Mouse (Mus musculus): ENCODE data around the gene Dmbx1. TPM values are rescaled to one million over a fixed set of nuclear protein-coding genes. Genes with fewer than 3 reads are reported as not detected.
A peak's percentile ranks its signal among the peaks of the same experiment; 100 is the strongest.

The Dmbx1 gene
- total and polyA plus RNA-seq, 3 experiments: not detected

DNA sequence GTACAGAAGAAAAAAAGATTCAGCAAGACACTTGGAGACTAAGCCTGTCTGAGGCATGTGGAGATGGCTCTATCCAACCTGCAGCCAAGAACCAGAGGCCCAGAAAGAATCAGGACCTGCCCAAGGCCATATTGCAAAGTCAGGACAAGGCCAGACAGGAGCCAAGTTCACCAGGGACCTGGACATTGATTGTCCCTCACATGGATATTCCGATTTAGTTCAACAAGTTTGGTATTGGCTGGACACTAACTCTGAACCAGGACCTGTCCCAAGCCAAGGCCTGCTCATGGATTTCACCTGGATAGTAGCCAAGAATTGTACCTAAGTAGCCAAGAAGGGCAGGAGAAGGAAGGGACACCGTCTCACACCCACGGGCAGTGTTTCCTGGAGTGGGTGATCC lies 32.9 kb downstream of the Dmbx1 start:
- no peaks in the 10 kb centered on the region for H3K79me2 ChIP-seq (replicated peaks; ENCODE audit: control insufficient read depth, insufficient read depth, low read length)
- no peak overlapping the region for H3K4me3 ChIP-seq
- H3K9ac ChIP-seq (ENCODE audit: low read depth, low read length): no peak overlapping the region
- 66% methylated on average over 3 of the region's 3 CpGs for WGBS
- TF ChIP-seq POLR2A (IDR thresholded peaks at IDR 0.05; ENCODE audit: insufficient read depth, low read depth, low read length): no peak
- TF ChIP-seq CTCF (IDR thresholded peaks at IDR 0.05): no peak
- TF ChIP-seq EP300 (IDR thresholded peaks at IDR 0.05; ENCODE audit: insufficient read depth, low read depth, low read length): no peak
- no peaks in the 10 kb centered on the region for H3K27me3 ChIP-seq (ENCODE audit: control insufficient read depth, insufficient read depth, low read length)
- intact Hi-C loops (cut with DNase I): no loop called here
- no peak overlapping the region for H3K27ac ChIP-seq
- peaks cover 3% of the 10 kb centered on the region; the same call in 1 of the 2 replicates for H3K4me1 ChIP-seq (ENCODE audit: control insufficient read depth, insufficient read depth, low read length)
- H3K36me3 ChIP-seq (ENCODE audit: control insufficient read depth, insufficient read depth, low read length): no peaks in the 10 kb centered on the region
- no peak for DNase-seq

DNA sequence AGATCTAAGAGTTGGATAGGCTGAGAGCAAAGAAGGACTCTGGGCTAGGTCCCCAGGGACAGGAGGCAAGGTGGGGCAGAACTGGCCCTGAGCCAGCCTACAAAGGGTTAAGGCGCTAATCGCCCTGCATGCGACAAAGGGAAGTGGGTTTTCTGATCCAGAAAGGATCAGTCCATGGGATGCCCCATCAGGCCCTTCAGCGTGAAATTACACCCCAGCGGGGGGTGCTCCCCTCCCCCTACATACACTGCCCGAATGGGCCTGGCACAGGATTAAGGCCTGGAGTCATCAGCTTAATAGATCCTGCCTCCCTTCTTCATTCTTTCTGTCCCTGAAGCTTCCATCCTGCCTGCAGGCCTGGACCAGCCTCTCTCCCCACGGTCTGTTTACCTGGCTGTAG lies 34.0 kb downstream of the Dmbx1 start:
- 34% methylated on average over 7 of the region's 7 CpGs for WGBS
- Histone ChIP-seq H3K9ac (ENCODE audit: low read depth, low read length) (no peak overlapping the region), H3K79me2 (replicated peaks; ENCODE audit: control insufficient read depth, insufficient read depth, low read length) (no peaks in the 10 kb centered on the region), H3K27ac (no peak overlapping the region), H3K4me3 (no peak overlapping the region), H3K4me1 (ENCODE audit: control insufficient read depth, insufficient read depth, low read length) (peaks cover 3% of the 10 kb centered on the region; the same call in 1 of the 2 replicates), H3K27me3 (ENCODE audit: control insufficient read depth, insufficient read depth, low read length) (no peaks in the 10 kb centered on the region; the same call in 1 of the 2 replicates), H3K36me3 (ENCODE audit: control insufficient read depth, insufficient read depth, low read length) (no peaks in the 10 kb centered on the region)
- TF ChIP-seq EP300 (IDR thresholded peaks at IDR 0.05; ENCODE audit: insufficient read depth, low read depth, low read length) (no peak), CTCF (IDR thresholded peaks at IDR 0.05) (no peak), POLR2A (IDR thresholded peaks at IDR 0.05; ENCODE audit: insufficient read depth, low read depth, low read length) (no peak)
- no peak for DNase-seq
- intact Hi-C loops (cut with DNase I): no loop called here

DNA sequence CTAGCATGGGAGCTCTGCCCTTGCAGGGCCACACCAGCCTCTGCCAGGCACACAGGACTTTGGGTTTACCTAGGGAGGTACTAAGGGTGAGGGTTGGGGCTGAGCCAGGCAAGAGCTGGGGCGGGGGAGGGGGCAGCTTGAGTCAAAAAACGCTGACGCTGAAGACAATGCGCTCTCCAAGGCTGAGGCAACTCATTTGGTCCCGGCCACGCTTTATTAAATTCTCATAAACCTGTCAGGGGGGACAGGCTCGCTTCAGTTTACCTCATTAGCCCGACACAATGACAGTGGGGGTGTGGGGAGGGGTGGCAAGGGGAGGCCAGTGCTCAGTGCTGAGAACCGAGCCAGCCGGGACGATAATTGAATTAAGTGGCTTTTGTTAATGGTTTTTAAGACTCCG lies 35.4 kb downstream of the Dmbx1 start:
- Histone ChIP-seq H3K4me3 (no peak overlapping the region), H3K79me2 (replicated peaks; ENCODE audit: control insufficient read depth, insufficient read depth, low read length) (no peaks in the 10 kb centered on the region), H3K36me3 (ENCODE audit: control insufficient read depth, insufficient read depth, low read length) (no peaks in the 10 kb centered on the region), H3K27me3 (ENCODE audit: control insufficient read depth, insufficient read depth, low read length) (no peaks in the 10 kb centered on the region; the same call in 1 of the 2 replicates), H3K9ac (ENCODE audit: low read depth, low read length) (no peak overlapping the region), H3K4me1 (ENCODE audit: control insufficient read depth, insufficient read depth, low read length) (peaks cover 3% of the 10 kb centered on the region; the same call in 1 of the 2 replicates), H3K27ac (no peak overlapping the region)
- intact Hi-C loops (cut with DNase I): loop anchor here (5.0 kb wide), 2 partner anchors 163 to 172 kb away; no protein-coding TSS in a partner anchor
- no peak for DNase-seq
- WGBS: 39% methylated on average over 12 of the region's 12 CpGs
- TF ChIP-seq POLR2A (IDR thresholded peaks at IDR 0.05; ENCODE audit: insufficient read depth, low read depth, low read length) (no peak), EP300 (IDR thresholded peaks at IDR 0.05; ENCODE audit: insufficient read depth, low read depth, low read length) (no peak), CTCF (IDR thresholded peaks at IDR 0.05) (no peak)

DNA sequence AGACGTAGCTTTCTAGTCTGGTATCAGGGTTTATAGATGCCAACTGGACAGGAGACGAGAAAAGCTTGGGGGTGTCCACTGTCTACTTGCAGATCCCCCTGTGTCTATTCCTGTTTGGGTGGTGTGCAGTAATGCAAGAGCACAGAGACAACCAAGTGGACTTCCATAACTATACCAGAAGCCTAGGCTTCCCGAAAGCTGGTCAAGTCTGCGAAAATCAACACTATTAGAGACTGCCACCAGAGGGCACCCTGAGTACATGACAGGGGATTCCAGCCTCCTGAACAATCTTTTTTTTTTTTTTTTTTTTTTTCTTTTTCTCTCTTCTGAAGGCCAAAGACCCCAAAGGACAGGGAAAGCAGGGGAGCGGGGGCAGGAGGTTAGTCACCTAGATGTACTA lies 36.9 kb downstream of the Dmbx1 start:
- TF ChIP-seq EP300 (IDR thresholded peaks at IDR 0.05; ENCODE audit: insufficient read depth, low read depth, low read length) (no peak), CTCF (IDR thresholded peaks at IDR 0.05) (peak; percentile 85)
- Histone ChIP-seq H3K79me2 (replicated peaks; ENCODE audit: control insufficient read depth, insufficient read depth, low read length) (no peaks in the 10 kb centered on the region), H3K4me1 (ENCODE audit: control insufficient read depth, insufficient read depth, low read length) (no peaks in the 10 kb centered on the region), H3K27ac (no peak overlapping the region), H3K36me3 (ENCODE audit: control insufficient read depth, insufficient read depth, low read length) (no peaks in the 10 kb centered on the region), H3K4me3 (no peak overlapping the region), H3K27me3 (ENCODE audit: control insufficient read depth, insufficient read depth, low read length) (peaks cover 8% of the 10 kb centered on the region), H3K9ac (ENCODE audit: low read depth, low read length) (no peak overlapping the region)
- peak; percentile 64 to 82 for DNase-seq
- intact Hi-C loops (cut with DNase I): loop anchor here (1.0 to 5.0 kb wide), 5 partner anchors 49 to 171 kb away; no protein-coding TSS in a partner anchor
- WGBS: 20% methylated on average over 5 of the region's 5 CpGs

DNA sequence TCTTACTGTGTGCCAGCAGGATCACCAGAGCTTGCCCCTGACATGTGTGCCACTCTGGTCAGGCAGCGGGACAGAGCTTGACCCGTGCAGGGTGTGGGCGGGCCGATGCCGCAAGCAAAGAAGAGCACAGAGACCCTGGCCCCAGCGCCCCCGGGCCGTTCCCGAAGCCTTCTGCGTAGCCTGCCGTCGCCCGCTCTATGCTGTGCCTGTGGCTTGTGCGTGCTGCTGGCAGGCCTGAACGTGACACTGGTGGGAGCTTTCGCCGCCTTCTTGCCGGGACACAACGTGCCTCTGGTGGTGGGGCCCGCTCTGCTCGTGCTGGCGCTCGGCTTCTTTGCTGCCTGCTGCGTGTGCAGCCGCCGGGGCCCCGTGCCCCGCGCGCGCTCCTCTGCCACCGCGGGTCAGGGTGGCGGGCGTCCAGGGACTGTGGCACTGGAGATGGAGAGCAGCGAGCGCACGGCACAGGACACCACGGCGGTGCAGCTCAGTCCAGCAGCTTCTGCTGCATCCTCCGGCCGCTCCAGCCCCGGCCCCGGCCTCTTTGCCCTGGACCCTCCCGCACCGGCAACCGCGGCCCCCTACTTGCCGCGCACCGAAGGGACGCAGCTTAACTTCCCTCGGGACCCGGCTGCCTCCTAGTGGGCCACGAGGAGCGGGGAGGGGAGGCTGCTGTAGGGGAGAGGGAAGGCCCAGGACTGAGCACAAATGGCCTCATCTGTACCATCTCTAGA lies 41.7 kb downstream of the Dmbx1 start:
- no peak overlapping the region for H3K27ac ChIP-seq
- 0 out of 2 replicates have a peak overlapping the region, but pooled peaks have one; percentile 4 for H3K9ac ChIP-seq (ENCODE audit: low read depth, low read length)
- no peak overlapping the region for H3K4me3 ChIP-seq
- H3K36me3 ChIP-seq (ENCODE audit: control insufficient read depth, insufficient read depth, low read length): no peaks in the 10 kb centered on the region
- H3K79me2 ChIP-seq (replicated peaks; ENCODE audit: control insufficient read depth, insufficient read depth, low read length): no peaks in the 10 kb centered on the region
- no peaks in the 10 kb centered on the region for H3K4me1 ChIP-seq (ENCODE audit: control insufficient read depth, insufficient read depth, low read length)
- 2% methylated on average over 55 of the region's 56 CpGs for WGBS
- DNase-seq: no peak
- intact Hi-C loops (cut with DNase I): no loop called here
- H3K27me3 ChIP-seq (ENCODE audit: control insufficient read depth, insufficient read depth, low read length): peaks cover 14% of the 10 kb centered on the region
- TF ChIP-seq EP300 (IDR thresholded peaks at IDR 0.05; ENCODE audit: insufficient read depth, low read depth, low read length) (no peak), POLR2A (IDR thresholded peaks at IDR 0.05; ENCODE audit: insufficient read depth, low read depth, low read length) (no peak), CTCF (IDR thresholded peaks at IDR 0.05) (0 out of 2 replicates have a peak, but pooled peaks have one; percentile 16)

DNA sequence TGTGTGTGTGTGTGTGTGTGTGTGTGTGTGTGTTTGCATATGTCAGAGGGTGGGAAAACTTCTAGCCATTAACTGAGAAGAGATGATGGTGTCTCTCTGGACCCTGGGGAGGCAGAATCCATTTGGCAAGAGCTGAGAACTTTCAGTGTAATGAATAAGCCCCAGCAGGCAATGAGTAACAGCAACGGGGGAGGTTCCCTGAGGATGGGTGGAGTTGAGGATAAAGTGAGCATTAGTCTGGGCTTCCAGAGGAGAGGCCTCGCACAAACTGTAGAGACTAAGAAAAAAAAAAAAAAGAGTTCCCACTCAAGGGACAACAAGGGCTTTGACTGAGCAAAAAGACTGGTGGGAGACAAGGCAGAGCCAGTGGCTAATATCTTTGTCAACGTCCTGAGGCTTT lies 45.4 kb downstream of the Dmbx1 start:
- TF ChIP-seq EP300 (IDR thresholded peaks at IDR 0.05; ENCODE audit: insufficient read depth, low read depth, low read length): no peak
- TF ChIP-seq CTCF (IDR thresholded peaks at IDR 0.05): no peak
- TF ChIP-seq POLR2A (IDR thresholded peaks at IDR 0.05; ENCODE audit: insufficient read depth, low read depth, low read length): no peak
- WGBS: 16% methylated on average over 3 of the region's 3 CpGs
- no peaks in the 10 kb centered on the region for H3K79me2 ChIP-seq (replicated peaks; ENCODE audit: control insufficient read depth, insufficient read depth, low read length)
- H3K27me3 ChIP-seq (ENCODE audit: control insufficient read depth, insufficient read depth, low read length): peaks cover 21% of the 10 kb centered on the region
- H3K4me1 ChIP-seq (ENCODE audit: control insufficient read depth, insufficient read depth, low read length): peaks cover 2% of the 10 kb centered on the region
- H3K4me3 ChIP-seq: no peak overlapping the region
- intact Hi-C loops (cut with DNase I): no loop called here
- no peak overlapping the region for H3K27ac ChIP-seq
- no peak for DNase-seq
- H3K9ac ChIP-seq (ENCODE audit: low read depth, low read length): no peak overlapping the region
- no peaks in the 10 kb centered on the region for H3K36me3 ChIP-seq (ENCODE audit: control insufficient read depth, insufficient read depth, low read length)

Measured in heart, adult 2 months (tissue).